Comparison of ENCODE assay signal across 8 mouse cellular contexts in genomic region chr5:118155565-118155947, GRCm38 (mm10). TPM values are rescaled to one million over a fixed set of nuclear protein-coding genes. Genes with fewer than 3 reads are reported as not detected.
DNase-seq lines count a peak whose midpoint lies in the region; ATAC-seq lines count a peak whose summit lies in the region.

No protein-coding gene starts in this region.

- peaks cover 17% of the 10 kb centered on the region for H3K4me1 ChIP-seq in kidney, embryonic 16.5 days (ENCODE audit: insufficient read depth, low read length)
- H3K4me1 ChIP-seq in embryonic facial prominence, embryonic 10.5 days: peaks cover 22% of the 10 kb centered on the region
- H3K4me1 ChIP-seq in hindbrain, embryonic 16.5 days (ENCODE audit: control insufficient read depth, insufficient read depth, low read depth, low read length): peaks cover 15% of the 10 kb centered on the region
- H3K4me1 ChIP-seq in midbrain, embryonic 15.5 days: peaks cover 22% of the 10 kb centered on the region

- no peak for ATAC-seq in kidney, embryonic 16.5 days (ENCODE audit: low FRiP score, low TSS enrichment)
- peak; percentile 51; the same call in 1 of the 2 replicates for ATAC-seq in hindbrain, embryonic 16.5 days
- ATAC-seq in midbrain, embryonic 15.5 days (replicated peaks): peak; percentile 17

- no peaks in the 10 kb centered on the region for H3K27me3 ChIP-seq in kidney, embryonic 16.5 days (ENCODE audit: insufficient read depth, low read length)
- peaks cover 8% of the 10 kb centered on the region for H3K27me3 ChIP-seq in embryonic facial prominence, embryonic 10.5 days (replicated peaks; ENCODE audit: low read depth, poor library complexity, severe bottlenecking)
- 0 out of 2 replicates have a peak, but pooled peaks cover 1% of the 10 kb centered on the region for H3K27me3 ChIP-seq in hindbrain, embryonic 16.5 days (replicated peaks; ENCODE audit: control insufficient read depth, insufficient read depth, low read length)
- no peaks in the 10 kb centered on the region for H3K27me3 ChIP-seq in midbrain, embryonic 15.5 days (replicated peaks)

- H3K9ac ChIP-seq in kidney, embryonic 16.5 days (replicated peaks; ENCODE audit: low read length): peak overlapping the region; percentile 51
- H3K9ac ChIP-seq in hindbrain, embryonic 16.5 days (ENCODE audit: low read depth, low read length): no peak overlapping the region
- H3K9ac ChIP-seq in midbrain, embryonic 15.5 days: peak overlapping the region; percentile 91; the same call in 1 of the 2 replicates

- H3K9me3 ChIP-seq in kidney, embryonic 16.5 days (ENCODE audit: low read length): no peaks in the 10 kb centered on the region
- H3K9me3 ChIP-seq in embryonic facial prominence, embryonic 10.5 days: no peaks in the 10 kb centered on the region
- no peaks in the 10 kb centered on the region for H3K9me3 ChIP-seq in hindbrain, embryonic 16.5 days (ENCODE audit: control insufficient read depth, low read length)
- H3K9me3 ChIP-seq in midbrain, embryonic 15.5 days: no peaks in the 10 kb centered on the region

- peak overlapping the region; percentile 68 for H3K4me2 ChIP-seq in kidney, embryonic 16.5 days (replicated peaks; ENCODE audit: low read depth, low read length)
- H3K4me2 ChIP-seq in hindbrain, embryonic 16.5 days (ENCODE audit: low read length): peak overlapping the region; percentile 77
- peak overlapping the region; percentile 76 for H3K4me2 ChIP-seq in midbrain, embryonic 15.5 days

- DNase-seq in kidney, postnatal 10 days: no peak
- no peak for DNase-seq in embryonic facial prominence, embryonic 10.5 days (ENCODE audit: low spot score)
- no peak for DNase-seq in ovary, postnatal 10 days (ENCODE audit: low spot score)
- DNase-seq in adrenal gland, adult (ENCODE audit: inconsistent age in 2 of 2, low spot score in 1 of 2): no peak
- no peak for DNase-seq in urinary bladder, postnatal 36 days (ENCODE audit: low spot score in 2 of 2)

- H3K27ac ChIP-seq in kidney, embryonic 16.5 days (ENCODE audit: low read length): no peak overlapping the region
- H3K27ac ChIP-seq in embryonic facial prominence, embryonic 10.5 days (replicated peaks): peak overlapping the region; percentile 85
- no peak overlapping the region for H3K27ac ChIP-seq in hindbrain, embryonic 16.5 days (ENCODE audit: low read depth, low read length)
- peak overlapping the region; percentile 71 for H3K27ac ChIP-seq in midbrain, embryonic 15.5 days

- H3K4me3 ChIP-seq in kidney, embryonic 16.5 days (ENCODE audit: low read length): peak overlapping the region; percentile 96
- H3K4me3 ChIP-seq in embryonic facial prominence, embryonic 10.5 days: peak overlapping the region; percentile 97
- H3K4me3 ChIP-seq in hindbrain, embryonic 16.5 days (ENCODE audit: low read length): peak overlapping the region; percentile 94
- H3K4me3 ChIP-seq in midbrain, embryonic 15.5 days: peak overlapping the region; percentile 98

- peaks cover 7% of the 10 kb centered on the region; the same call in 1 of the 2 replicates for H3K36me3 ChIP-seq in kidney, embryonic 16.5 days (ENCODE audit: insufficient read depth, low read length)
- H3K36me3 ChIP-seq in embryonic facial prominence, embryonic 10.5 days (replicated peaks): peaks cover 29% of the 10 kb centered on the region
- no peaks in the 10 kb centered on the region for H3K36me3 ChIP-seq in hindbrain, embryonic 16.5 days (ENCODE audit: control insufficient read depth, insufficient read depth, low read length)
- H3K36me3 ChIP-seq in midbrain, embryonic 15.5 days (replicated peaks): 0 out of 2 replicates have a peak, but pooled peaks cover 2% of the 10 kb centered on the region

- 18% methylated on average over 9 of the region's 9 CpGs for WGBS in kidney, embryonic 16.5 days
- 24% methylated on average over 9 of the region's 9 CpGs for WGBS in embryonic facial prominence, embryonic 10.5 days
- 26% methylated on average over 9 of the region's 9 CpGs for WGBS in hindbrain, embryonic 16.5 days
- 26% methylated on average over 9 of the region's 9 CpGs for WGBS in midbrain, embryonic 15.5 days

RNA-seq across cellular contexts. Expression of gene Fbxw8, which starts 0.3 kb away (rescaled TPM):
- polyA plus RNA-seq in kidney, embryonic 16.5 days (2015; fragmentation: Nextera tagmentation; extraction: Ambion mirVana): 26.3 and 30.9 TPM in 2 replicates
- 35.0 and 36.6 TPM in 2 replicates for polyA plus RNA-seq in embryonic facial prominence, embryonic 10.5 days (2016; fragmentation: Nextera tagmentation; extraction: Ambion mirVana)
- 18.7 and 21.6 TPM in 2 replicates for polyA plus RNA-seq in hindbrain, embryonic 16.5 days (2015; fragmentation: Nextera tagmentation; extraction: Ambion mirVana)
- 20.0 and 22.3 TPM in 2 replicates for polyA plus RNA-seq in midbrain, embryonic 15.5 days (2015; fragmentation: Nextera tagmentation; extraction: Ambion mirVana)

RNA-seq across cellular contexts. Expression of gene Hrk, which starts 8.9 kb away (rescaled TPM):
- polyA plus RNA-seq in kidney, embryonic 16.5 days (2015; fragmentation: Nextera tagmentation; extraction: Ambion mirVana): 0.09 and 0.17 TPM in 2 replicates
- 0.15 and 0.32 TPM in 2 replicates for polyA plus RNA-seq in embryonic facial prominence, embryonic 10.5 days (2016; fragmentation: Nextera tagmentation; extraction: Ambion mirVana)
- 3.7 and 4.8 TPM in 2 replicates for polyA plus RNA-seq in hindbrain, embryonic 16.5 days (2015; fragmentation: Nextera tagmentation; extraction: Ambion mirVana)
- polyA plus RNA-seq in midbrain, embryonic 15.5 days (2015; fragmentation: Nextera tagmentation; extraction: Ambion mirVana): 3.9 and 4.5 TPM in 2 replicates

Comparison
In these comparisons a context has a peak if more than half of its experiments do, and no peak if none do; other contexts are left out.
1. H3K27ac ChIP-seq: peak in embryonic facial prominence, embryonic 10.5 days (single experiment) and midbrain, embryonic 15.5 days (single experiment); none in kidney, embryonic 16.5 days (single experiment) and hindbrain, embryonic 16.5 days (single experiment).
2. Peak in every context shown above with its lines, with median percentiles within 50 percentile points of each other: H3K4me2 ChIP-seq and H3K4me3 ChIP-seq.